Mouse (Mus musculus) induced T-regulatory cell, adult 2 months (primary cell): ENCODE measurements at regions not wholly inside any gene's neighbourhood (a gene's known extent, or its start where the extent isn't known, plus 50 kb on each side); places are given as distances from the start of the nearest gene placed in this dataset.

Experiments used
- DNase-seq: peaks from one replicate; pipeline ENCODE4 v3.0.0-alpha.2; 2012; ENCODE audit warnings: low read depth

DNA sequence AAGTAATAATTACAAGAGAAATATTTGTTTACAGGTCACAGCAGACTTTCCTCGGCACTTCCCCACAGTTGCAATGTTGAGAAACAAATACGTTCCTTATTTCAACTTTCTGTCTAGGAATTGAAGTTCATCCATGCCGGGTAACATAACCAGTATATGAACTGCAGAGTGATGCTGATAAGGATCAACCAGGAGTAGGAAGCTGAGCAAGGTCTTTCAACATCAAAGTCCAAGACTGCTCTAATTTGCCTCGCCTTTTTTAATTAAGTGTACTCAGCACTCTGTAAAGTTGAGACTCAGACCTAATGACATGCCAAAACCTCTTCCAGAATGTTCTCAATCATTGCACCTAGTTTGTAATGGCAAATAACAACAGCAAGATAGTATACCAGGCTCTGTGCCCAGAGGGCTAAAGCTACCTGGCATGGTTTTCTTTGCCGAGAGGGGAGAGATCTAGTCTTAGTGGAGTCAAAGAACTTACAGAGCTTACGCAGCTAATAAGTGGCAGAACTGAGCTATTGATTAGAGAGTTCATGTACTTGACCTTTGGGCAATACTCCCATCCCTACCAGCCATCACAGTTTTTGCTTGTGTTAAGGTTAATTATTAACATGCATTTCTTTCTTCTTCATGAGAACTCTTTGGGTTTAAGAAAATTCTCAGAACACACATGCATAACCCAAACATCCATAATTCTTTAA, 131.6 kb upstream of the BC052040 start:
- DNase-seq: no peak

DNA sequence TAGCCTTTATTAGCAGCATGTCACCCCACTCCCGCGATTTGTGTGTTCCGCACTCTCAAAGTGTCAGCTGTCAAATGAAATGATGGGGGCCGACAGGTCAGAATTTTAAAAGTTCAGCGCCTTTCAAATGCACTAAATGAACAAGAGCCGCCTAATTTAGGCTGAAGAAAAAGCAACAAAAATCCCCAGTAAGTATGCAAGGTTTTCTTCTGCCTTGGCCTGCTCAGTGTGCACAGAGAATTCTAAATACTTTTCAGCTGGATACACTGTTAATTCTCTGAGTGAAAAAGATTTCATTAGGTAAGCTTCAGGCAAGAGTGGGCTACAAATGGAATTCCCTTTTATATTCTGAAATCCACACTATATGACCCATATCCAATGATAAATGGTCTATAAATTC, 125.9 kb upstream of the BC052040 start:
- DNase-seq: no peak

DNA sequence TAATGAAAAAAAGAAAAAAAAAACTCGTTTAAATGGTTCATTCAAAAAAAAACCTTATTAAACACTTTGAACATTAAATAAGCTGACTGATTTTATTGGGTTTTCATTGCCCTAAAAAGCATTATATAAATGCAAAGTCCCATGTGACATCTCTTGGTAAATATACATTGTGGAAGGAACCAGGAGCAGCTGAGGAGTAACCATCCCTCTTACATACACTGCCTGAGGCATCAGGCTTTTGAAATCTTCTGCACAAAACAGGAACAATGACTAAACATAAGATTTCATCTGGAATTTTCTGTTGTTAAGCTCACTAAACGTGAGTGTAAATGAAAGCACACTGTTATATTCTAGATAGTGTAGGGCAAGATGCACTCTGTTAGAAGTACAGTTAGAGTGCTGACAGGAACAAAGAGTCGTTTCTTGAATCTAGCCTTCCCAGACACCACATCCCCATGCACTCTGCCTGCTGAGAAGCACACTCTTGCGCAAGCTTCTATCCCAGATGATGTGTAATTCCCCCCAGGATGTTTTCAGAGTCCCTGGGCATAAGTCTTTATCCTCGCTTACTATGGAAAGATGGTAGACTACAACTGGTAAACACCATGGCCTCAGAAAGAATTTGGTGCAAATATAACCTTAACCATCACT, 125.0 kb upstream of the BC052040 start:
- no peak for DNase-seq

DNA sequence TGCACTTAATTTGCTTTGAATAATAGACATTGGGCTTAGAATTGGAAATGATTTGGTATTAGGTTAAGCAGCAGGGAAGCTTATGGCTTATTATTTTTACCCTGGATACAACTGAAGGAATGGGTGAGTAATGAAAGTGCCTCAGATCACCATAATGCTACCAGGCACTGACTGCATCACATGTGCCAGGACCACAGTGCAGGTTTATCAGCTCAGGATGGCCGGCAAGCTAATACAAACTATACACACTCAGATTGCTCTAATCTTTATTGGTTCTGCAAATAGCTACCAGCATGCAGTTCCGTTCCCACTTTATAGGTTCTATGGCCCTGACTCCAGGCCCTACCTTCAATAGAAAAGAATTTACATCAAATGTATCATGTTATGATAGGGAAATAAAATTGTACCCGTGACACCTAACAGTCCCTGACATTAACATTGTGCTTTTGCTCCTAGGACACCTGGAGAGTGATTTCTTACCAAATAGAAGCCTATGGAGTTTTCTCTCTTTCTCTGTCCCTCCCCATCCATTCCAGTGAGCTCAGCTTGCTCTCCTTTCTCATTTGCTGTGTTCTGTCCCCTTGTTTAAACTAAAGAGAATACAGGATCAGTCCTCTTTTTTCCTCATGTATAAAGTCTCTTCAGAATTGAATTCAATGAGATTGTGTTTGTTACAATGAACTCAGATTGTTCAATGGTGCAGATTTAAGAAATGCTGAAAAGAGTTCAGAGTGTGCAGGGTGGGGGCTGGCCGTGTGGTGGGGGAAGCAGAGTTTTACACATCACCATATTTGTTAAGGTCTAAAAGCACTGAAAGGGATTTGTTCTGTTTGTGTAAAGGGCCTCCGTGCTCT, 121.3 kb upstream of the BC052040 start:
- no peak for DNase-seq

DNA sequence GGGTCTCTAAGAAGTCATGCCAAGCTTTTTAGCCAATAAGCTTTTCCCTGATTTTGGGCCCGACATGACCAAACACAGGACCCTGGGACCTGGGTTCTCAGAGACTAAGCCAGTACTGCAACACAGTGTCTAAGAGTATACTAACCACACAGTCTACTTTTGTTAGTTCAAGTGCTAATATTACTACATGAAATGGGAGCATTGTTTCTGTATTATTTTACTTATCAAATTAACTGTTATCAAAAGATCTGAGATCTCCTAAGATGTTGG, 120.7 kb upstream of the BC052040 start:
- DNase-seq: no peak

DNA sequence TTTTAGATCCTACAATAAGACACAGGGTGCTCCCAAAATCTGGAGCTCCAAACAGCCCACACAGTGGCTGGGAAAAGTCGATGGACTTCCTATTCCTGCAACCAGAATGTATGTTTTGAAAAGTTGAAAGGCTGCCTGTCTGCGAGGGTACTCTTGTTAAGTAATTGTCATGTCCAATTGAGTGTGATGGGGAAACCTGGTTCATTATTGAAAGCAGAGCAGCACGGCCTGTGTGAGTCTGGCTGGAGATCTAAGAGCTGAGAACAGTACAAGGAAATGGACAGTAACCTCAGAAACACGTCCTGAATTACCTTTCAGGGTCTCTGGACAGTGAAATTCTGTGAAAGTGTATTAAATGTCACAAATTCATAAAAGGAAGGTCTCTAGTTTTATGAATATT, 115.3 kb upstream of the BC052040 start:
- no peak for DNase-seq

DNA sequence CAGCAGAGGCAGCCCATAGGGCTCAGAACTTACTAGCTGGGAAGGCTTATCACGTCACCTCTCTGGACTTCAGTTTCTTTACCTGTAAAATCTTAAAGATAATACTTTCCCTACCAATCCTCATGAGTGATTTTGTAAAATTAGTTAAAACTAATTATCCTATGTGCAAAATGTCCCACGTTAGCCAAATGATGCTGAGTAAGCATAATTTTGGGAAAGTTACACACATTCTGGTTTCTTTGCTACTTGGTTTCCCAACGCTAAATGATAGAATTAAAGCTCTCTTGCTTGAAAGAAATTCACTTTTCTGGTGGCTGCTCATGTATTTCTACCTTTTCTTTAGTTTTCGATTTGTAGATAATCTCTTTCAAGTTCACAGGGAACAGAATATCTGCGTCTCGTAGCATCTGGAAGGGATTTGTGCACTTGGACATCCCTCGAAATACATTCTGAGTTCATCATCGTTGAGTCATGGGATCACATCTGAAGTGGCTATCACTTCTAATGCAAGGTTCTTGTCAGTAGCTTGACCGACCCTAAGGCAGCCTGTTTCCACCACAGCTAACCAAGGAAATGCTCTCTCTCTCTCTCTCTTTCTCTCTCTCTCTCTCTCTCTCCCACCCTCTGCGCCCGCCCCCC, 114.3 kb upstream of the BC052040 start:
- DNase-seq: no peak

DNA sequence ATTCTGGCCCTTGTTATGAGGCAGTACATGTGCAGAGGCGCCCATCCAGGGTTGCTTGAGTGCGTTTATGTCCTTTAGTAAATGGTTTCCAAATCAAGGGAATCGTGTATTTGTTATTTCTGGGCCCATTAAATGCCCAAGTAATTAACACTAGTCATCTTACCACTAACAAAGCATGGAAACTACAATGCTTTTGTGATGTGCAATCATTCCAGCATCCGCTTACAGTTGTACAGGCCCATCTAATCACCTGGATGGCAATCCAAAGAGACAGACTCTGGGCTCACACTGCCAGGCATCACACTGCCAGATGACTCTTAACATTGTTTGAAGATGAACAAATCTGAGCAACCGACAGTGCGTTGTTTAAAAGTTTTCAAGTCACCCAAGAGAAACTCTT, 113.6 kb upstream of the BC052040 start:
- DNase-seq: no peak

DNA sequence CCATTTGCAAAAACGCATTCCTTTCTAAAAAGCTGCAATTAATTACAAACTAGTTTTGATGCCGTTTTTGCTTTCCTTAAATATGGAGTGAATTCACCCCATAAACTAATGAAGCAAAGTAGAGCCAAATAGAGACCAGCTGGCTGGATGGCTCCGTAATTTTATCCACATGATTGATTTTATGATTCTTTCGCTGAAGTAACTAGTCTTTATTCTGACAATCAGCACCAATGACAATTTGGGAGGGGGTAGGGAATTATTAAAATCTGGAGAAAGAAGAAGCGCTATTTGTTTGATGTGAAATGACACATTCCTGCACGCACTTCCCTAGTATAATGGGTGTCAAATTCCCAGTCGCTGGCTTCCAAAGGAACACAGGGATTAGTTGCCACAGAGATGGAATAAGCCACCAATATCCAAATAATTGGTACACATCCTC, 113.0 kb upstream of the BC052040 start:
- no peak for DNase-seq

DNA sequence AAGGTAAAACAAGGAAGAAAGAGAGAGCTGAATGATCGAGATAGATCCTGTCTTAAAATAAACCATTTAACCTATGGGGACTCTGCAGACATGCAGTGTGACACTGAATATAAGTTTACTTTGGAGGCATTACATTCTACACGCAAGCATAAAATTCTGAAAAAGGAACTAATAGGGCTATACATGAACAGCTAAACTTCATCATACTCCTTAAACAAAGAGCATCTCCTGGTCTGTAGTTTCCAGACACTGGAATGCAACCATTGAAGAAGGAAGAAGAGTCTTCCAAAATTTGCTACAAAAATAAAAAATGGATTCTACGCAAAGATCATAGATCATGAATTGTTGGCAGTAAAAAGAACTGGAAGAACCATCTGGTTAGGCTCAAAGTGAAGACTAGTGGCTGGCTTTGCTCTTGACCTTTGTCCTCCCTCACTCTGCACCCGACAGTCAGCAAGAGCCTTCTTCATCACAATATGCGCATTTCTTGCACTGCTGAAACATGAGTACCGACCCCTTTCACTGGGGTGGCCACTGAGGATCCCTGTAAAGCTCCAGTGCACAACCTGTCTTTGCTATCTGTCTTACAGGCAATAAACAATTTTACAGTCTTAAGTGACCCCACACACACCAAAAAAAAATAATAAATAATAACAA, 112.2 kb upstream of the BC052040 start:
- no peak for DNase-seq

DNA sequence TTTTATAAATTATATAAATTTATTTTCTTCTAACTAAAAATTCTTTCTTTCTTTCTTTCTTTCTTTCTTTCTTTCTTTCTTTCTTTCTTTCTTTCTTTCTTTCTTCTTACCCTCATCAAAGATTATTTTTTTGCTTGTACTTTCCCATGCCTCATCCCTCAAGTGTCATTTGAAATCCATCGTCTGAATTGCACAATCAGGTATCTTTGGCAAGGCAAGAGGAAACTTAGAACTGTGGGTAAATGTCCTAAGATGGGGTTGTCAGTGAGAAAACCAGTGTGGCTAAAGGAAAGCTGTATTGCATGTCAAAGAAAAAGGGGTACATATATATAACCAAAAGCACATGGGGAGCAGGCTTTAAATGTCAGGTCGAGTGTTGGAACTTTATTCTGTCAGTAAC, 109.1 kb upstream of the BC052040 start:
- no peak for DNase-seq

DNA sequence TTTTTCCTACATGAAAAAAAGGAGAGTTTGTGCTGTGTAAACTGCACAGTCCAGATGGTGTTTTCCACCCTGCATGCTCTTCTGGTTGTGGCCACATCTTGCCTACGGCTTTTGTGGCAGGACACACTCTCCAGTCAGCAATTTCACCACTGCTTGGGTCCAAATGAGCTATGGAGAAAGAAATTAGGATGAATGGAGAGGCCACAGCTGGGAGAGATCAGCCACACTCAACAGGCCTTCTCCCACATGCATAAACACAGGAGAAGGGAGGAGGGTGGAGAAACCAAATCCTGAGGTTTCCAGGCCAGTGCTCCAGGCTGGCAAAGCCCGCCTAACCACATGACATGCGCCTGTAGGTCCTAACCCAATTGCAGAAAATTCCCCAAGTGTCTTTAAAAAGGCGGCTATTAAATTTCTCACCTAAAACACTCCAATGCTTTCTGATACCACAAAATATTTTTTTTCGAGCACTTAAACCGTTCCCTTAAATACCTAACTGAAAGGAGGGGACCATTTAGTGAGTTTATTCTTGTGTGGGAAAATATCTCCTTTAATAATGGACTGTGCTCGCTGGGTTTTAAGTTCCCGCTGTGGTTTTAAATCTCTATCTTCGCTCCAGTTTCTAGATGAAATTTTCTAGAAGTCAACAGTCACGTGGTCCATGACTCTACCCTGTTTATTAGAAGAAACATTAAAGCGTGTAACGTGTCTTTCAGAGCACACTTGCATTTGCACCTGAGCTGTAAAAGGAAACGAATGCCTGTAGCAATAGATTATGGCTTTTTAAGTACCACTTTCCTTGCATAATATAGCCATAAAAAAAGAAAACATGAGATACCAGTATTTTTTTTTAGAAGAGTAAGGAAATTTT, 97.9 kb upstream of the BC052040 start:
- DNase-seq: no peak

DNA sequence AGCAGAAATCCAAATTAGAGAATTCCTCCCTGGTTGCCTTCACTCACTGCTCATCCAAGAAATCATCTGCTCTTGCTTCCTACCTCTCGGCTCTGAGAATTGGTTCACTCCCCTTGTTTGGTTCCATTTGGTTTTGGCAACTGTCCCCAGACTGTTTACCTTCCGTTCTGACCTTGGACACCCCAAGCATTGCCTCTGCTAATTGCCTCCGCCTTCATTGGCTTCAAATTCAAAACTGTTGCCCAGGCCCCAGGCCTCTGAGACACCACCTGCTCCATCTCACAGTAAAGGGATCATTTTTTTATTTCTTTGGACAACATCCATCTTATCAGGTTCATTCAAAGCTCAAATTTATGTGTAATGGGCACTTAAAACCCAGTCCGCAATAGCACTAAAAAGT, 93.1 kb upstream of the BC052040 start:
- DNase-seq: no peak

DNA sequence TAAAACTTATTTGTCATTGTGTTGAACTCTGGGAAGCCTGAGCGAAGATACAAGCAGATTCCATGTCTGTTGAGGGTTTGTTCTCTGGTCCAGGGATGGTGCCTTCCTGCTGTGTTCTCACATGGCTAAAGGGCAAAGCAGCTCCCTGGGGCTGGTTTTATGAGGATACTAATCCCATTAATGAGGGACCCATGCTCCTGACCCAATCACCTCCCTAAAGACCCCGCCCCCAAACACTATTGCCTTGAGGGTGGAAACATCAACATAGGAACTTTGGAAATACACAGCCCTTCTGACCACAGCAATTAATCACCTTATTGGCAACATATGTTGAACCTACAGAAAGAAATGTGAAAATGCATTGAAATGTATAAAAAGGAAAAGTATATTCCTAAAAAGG, 88.5 kb upstream of the BC052040 start:
- DNase-seq: no peak

DNA sequence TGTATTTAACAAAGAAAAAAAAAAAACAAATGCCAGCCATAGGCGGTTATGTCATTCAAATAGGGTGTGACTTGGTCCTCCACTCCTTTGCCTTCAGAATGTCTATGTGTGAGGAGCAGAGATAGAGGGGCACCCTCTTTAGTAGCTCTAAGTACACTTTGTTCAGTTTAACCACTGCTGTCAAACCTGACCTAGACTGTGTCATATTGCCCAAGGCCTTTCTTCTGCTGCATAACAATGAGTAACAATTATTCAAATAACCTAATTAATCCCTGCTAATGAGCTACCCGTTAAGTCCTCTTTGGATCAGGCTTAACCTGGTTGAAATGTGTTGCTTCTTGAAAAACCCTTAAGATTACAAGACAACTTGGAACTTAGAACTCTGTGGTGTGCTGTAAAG, 81.6 kb upstream of the BC052040 start:
- no peak for DNase-seq

DNA sequence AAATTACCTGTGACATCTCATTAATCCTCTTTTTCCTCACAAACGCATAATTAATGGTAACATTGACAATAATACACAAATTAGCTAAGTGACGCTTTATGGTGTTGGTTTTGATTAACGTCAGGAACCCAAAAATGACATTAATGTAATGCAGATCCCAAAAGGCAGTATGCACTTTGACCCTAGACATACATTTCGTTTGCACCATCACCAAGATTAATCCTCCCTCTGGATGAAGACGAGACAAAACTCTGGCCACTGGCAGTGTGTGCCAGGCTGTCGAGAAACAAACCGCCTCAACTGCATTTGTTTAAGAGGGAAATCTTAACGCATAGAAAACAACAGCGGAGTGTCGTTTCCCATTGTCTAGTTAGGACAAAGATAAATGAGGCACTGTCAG, 72.0 kb upstream of the BC052040 start:
- DNase-seq: no peak

DNA sequence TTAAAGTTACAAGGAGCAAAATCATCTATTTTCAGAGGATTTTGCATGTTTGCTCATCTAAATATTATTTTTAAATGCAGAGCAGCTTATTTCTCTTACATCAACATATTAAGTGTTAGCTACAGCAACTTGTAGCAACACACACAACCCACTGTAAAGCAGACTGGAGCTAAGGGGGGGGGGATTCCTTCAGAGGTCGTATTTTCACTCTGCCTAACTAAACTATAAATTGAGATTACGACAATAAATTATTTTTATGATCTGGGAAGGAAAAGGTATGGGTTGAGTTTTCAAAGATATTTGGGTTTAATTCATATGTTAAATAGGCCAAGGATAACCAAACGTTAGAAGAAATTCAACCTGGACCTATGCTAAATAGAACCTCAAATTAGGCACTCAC, 70.4 kb upstream of the BC052040 start:
- DNase-seq: no peak

DNA sequence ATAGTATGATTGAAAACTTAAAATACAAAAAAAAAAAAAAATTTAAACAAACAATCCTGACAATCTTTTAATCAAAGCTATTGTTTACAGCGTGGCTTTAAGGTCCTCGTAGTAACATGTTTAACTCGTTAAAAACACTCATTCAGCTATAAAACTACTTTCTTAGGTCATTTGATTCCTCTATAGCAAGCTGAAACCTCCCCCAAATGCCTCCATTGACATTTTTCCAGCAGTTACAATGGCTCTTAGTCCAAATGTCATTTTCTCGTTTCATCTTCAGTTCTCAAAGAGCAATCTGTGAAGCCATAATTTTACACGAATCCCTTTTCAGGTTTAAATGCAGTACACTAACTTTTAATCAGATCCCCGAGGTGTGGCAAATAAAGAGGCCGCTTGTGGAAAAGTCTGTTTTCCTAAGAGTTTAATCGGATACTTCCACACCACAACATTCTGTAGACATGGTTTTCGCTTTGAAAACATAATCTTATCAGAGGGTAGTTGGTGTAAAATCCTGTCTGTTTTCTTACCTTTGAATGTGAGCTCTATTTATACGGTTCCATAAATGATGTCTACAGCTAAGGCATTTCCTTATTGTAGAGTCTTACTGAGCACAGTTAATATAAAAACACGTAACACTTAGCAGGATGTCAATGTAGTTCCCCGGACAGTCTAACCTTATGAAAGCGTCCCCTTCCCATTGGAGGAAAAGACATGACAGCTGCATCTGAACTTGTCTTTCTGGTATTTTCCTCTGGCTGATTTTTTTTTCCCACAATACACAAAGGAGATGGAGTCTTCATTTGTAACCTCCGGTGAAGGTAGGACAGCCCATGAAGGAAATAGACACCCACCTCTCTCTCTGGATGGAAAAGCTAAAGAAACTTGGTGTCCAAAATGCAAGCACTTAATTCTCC, 69.6 kb upstream of the BC052040 start:
- no peak for DNase-seq

DNA sequence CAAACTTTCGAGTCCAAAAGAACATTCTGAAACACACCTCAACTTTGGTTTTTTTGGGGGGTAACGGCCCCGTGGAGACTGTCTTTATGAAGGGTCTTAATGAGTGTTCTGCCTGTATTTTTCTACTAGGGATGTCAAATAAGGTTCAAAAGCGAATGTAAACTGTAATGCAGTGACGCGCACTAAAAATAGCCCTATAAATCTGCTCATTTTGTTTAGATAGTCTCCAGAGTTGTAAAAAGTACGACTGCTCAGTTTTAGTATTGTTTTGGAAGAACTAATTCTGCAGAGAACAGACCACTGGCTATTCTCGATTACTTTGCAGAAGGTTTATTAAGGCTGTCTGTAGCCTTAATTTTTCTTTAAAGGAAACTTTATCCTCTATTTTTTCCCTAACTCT, 68.6 kb upstream of the BC052040 start:
- no peak for DNase-seq

DNA sequence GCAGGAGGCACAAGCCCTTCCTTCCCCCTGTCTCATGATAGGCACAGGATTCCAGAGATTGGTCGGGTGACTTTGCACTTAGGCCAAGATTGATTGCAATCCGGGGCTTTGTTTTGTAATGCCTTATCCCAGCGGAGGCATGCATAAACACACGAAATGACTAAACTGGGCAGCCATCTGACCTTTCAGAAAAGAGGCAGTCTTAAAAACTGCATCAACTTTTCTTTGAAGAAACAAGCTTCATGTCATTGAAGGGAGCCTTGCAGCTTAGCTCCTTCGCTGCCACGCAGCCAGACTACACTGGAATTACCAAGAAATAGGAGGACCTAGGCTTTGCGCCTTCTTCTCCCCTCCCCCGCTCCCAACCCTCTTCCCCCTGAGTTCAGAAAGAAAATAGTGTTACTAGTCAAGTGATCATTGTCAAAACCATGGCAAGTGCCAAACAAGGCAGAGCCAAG, 67.7 kb upstream of the BC052040 start:
- DNase-seq: no peak
